Mouse (Mus musculus) midbrain, embryonic 11.5 days (tissue): Measurements from ENCODE around the gene Dhrs3. TPM values are rescaled to one million over a fixed set of nuclear protein-coding genes. Genes with fewer than 3 reads are reported as not detected.

Experiments
- ATAC-seq: fragments of 200-750 bp; cut with Nextera tagmentation; 2 replicates; pipeline ENCODE4 v1.8.0; 2017; ENCODE audit warnings: moderate TSS enrichment, moderate library complexity; ENCODE audit not compliant: low FRiP score
- DNase-seq: peaks from one replicate; pipeline ENCODE4 v3.0.0; 2015; ENCODE audit warnings: low spot score; ENCODE audit errors: missing footprints
- H3K27ac ChIP-seq: fragments of 300-500 bp; sonication (generic); 2 replicates; pipeline ENCODE4 v1.5.1; 2014; ENCODE audit warnings: low read depth, low read length
- H3K27me3 ChIP-seq: fragments of 300-500 bp; sonication (generic); 2 replicates; pipeline ENCODE4 v1.6.1; 2014; ENCODE audit warnings: mild to moderate bottlenecking, low read length, moderate library complexity, mixed read lengths; ENCODE audit not compliant: control insufficient read depth, insufficient read depth
- H3K36me3 ChIP-seq: fragments of 300-500 bp; sonication (generic); 2 replicates; pipeline ENCODE4 v1.6.1; 2014; ENCODE audit warnings: mild to moderate bottlenecking, low read length, moderate library complexity, mixed read lengths; ENCODE audit not compliant: control insufficient read depth, insufficient read depth
- H3K4me1 ChIP-seq: fragments of 300-500 bp; sonication (generic); 2 replicates; pipeline ENCODE4 v1.6.1; 2014; ENCODE audit warnings: low read length; ENCODE audit not compliant: control insufficient read depth, insufficient read depth
- H3K4me2 ChIP-seq: fragments of 300-500 bp; sonication (generic); 2 replicates; pipeline ENCODE4 v1.6.1; 2014; ENCODE audit warnings: mild to moderate bottlenecking, moderate library complexity
- H3K4me3 ChIP-seq: fragments of 300-500 bp; sonication (generic); 2 replicates; pipeline ENCODE4 v1.5.1; 2014; ENCODE audit warnings: low read depth, low read length
- H3K9ac ChIP-seq: fragments of 300-500 bp; sonication (generic); 2 replicates; pipeline ENCODE4 v1.6.1; 2014; ENCODE audit warnings: low read length
- H3K9me3 ChIP-seq: fragments of 300-500 bp; sonication (generic); 2 replicates; pipeline ENCODE4 v1.6.1; 2016; ENCODE audit warnings: low read length; ENCODE audit not compliant: control insufficient read depth
- WGBS: fragments of 180-500 bp; shearing (Covaris S2); extraction: QIAGEN DNeasy Blood & Tissue Kit; methylation state at CpG from one replicate; pipeline ENCODE4 v1.1.7; 2014; 5-methylcytosine and 5-hydroxymethylcytosine counted together
- polyA plus RNA-seq: library from polyadenylated mRNA; unstranded; fragments of >200 nt; fragmentation: Nextera tagmentation; extraction: Ambion mirVana; gene quantifications from 2 replicates; pipeline ENCODE4 v1.2.1, GENCODE M21; 2014

Dhrs3 gene
- polyA plus RNA-seq = 5.9 and 7.9 TPM in 2 replicates

DNA sequence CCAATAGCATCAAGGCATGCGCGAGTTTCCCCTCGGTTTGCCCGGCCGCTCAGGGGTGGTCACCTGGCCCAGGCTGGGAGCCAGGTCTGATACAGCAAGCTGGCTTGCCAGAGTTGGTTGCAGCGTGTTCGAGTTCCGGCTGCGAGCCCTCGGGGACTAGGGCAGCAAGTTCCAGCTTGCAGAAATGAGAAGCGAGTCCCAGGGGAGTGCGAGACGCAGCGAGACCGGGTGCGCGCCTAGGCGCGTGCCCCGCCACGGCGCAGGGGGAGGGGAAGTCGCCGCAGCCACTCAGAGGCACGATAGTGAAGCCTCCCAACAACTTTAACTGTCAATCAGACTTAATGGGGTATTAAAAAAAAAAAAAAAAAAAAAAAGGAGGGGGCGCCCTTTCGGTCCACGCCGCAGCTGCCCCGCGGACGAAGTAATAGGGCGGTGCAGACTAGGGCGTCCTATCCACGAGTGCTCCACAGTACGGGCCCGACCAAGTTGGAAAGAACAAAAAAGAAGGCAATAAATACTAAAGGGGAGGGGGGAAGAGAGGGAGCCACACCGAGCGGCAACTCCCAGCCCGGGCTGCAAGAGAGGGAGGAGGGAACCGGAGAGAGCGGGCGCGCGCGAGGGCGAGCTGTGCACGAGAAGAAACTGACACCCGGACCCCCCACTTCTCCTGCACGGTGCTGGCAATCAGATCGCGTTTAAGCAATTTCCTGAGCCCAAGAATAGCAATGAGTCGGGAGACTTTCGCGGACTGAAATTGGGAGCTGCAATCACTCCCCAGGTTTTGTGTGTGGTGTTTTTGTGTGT, at the start of gene Dhrs3:
Dhrs3 (plus strand) TSS at position 695 of the 804 bp plus-strand sequence.
- Histone ChIP-seq H3K27me3 (peaks cover 26% of the 10 kb centered on the region), H3K27ac (no peak within 1 kb of the TSS), H3K9ac (peak within 1 kb of the TSS; percentile 44), H3K36me3 (no peaks in the 10 kb centered on the region), H3K4me2 (peak within 1 kb of the TSS; percentile 78), H3K9me3 (no peaks in the 10 kb centered on the region), H3K4me3 (peak within 1 kb of the TSS; percentile 40), H3K4me1 (peaks cover 18% of the 10 kb centered on the region)
- ATAC-seq = peak; percentile 84
- DNase-seq = peak; percentile 97
- under 1% methylated on average over 54 of the region's 55 CpGs for WGBS

DNA sequence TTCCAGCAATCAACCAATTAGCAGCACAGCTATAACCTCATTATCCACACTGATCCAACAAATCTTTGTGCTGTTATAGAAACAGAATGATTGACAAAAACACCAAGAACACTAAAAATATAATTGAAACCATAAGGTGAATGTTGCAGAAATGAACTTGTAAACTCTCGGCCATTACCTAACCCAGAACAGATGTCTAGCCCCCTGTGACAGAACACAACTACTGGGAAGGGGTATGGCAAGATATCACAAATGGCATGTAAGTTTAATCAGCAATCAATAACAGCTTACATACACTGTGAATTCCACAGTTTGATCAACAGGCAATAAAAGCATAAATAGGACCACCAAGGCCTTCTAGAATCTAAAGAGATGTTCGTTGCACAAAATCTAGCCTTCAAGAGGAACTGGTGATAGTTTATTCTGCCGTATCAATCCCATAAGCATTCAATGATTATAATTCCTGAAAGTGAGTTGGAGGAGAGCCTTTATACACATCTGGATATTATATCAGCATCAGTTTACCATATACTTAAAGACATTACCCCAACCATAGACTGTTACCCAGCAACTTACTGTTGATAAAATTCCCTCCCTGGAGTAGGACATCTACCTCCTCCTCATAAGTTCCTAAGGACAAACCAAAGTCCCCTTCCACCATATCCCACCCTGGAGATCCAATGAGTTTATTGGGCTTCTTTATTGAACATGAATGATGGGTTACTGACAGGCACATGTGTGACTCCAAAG, 30.7 kb upstream of the Dhrs3 start:
- Histone ChIP-seq H3K4me1 (no peaks in the 10 kb centered on the region), H3K27ac (no peak overlapping the region), H3K4me2 (no peak overlapping the region), H3K9ac (no peak overlapping the region), H3K36me3 (no peaks in the 10 kb centered on the region), H3K27me3 (no peaks in the 10 kb centered on the region), H3K4me3 (no peak overlapping the region), H3K9me3 (no peaks in the 10 kb centered on the region)
- ATAC-seq (no peak), DNase-seq (no peak)
- 78% methylated on average over 3 of the region's 3 CpGs for WGBS

DNA sequence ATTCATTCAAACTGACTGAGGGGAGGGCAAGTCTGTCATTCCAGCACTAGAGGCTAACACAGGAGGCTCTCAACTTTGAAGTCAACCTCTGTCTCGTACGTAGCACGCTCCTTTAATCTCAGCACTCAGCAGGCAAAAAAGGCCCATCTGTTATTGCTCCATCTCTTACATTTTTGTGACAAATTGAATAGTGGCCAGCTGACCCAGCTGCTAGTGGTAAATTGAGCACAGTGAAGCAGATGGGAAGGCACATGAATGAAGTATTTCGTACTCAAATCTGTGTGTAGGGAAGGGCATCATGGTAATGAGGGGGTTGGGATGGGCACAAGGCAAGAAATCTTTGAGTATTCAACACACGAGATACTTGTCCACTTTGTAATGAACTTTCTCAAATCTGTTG, 24.7 kb upstream of the Dhrs3 start:
- WGBS = 79% methylated on average over 5 of the region's 5 CpGs

DNA sequence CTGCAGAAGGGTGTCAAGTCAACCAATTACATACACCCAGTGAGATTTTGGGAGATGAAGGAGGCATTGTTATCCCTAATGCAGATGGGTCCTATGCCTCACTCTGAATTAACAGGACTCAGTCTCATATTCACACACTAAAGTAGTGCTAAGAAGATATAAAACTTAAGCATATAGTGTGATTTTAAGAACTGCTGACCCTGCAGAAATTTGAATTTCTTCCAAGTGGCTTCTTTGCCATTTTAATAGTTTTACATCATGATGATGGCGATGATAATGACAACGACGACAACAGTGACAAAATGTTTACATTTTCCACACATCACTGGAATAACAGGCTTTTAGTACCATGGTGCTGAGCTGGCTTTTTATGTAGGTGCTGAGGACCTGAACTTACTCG, 24.0 kb upstream of the Dhrs3 start:
- no peaks in the 10 kb centered on the region for H3K36me3 ChIP-seq
- no peak overlapping the region for H3K9ac ChIP-seq
- H3K4me2 ChIP-seq = no peak overlapping the region
- no peaks in the 10 kb centered on the region for H3K9me3 ChIP-seq
- 87% methylated on average over 4 of the region's 4 CpGs for WGBS
- H3K27me3 ChIP-seq = no peaks in the 10 kb centered on the region
- no peaks in the 10 kb centered on the region for H3K4me1 ChIP-seq
- ATAC-seq (no peak), DNase-seq (no peak)
- no peak overlapping the region for H3K4me3 ChIP-seq
- no peak overlapping the region for H3K27ac ChIP-seq

More for the DNA sequence above, 24.7 kb upstream of the Dhrs3 start:
- H3K9ac ChIP-seq = no peak overlapping the region
- no peak overlapping the region for H3K27ac ChIP-seq
- ATAC-seq = no peak
- H3K9me3 ChIP-seq = no peaks in the 10 kb centered on the region
- no peak overlapping the region for H3K4me2 ChIP-seq
- H3K36me3 ChIP-seq = no peaks in the 10 kb centered on the region
- DNase-seq = no peak
- no peak overlapping the region for H3K4me3 ChIP-seq
- H3K27me3 ChIP-seq = no peaks in the 10 kb centered on the region
- no peaks in the 10 kb centered on the region for H3K4me1 ChIP-seq

DNA sequence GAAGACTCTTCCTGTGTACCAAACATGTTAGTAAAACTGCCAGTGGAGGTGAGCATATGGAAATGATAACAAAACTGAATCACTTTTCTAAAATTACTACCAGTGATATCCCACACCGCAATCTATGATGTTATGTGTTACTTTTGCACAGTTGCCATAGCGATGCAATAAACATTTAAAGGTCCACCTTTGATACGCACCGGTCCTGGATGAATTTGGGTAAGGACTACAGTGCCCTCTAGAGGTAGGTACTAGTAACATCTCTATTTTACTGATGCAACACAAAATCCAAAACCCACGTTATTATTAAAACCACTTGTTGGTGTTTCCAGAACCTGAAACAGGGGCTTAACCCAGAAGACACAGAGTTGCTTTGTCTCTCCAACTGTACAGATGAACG, 19.7 kb upstream of the Dhrs3 start:
- H3K4me3 ChIP-seq = no peak overlapping the region
- 46% methylated on average over 6 of the region's 6 CpGs for WGBS
- H3K9ac ChIP-seq = no peak overlapping the region
- DNase-seq (no peak), ATAC-seq (no peak)
- no peaks in the 10 kb centered on the region for H3K27me3 ChIP-seq
- no peaks in the 10 kb centered on the region for H3K9me3 ChIP-seq
- no peak overlapping the region for H3K4me2 ChIP-seq
- H3K36me3 ChIP-seq = no peaks in the 10 kb centered on the region
- no peak overlapping the region for H3K27ac ChIP-seq
- no peaks in the 10 kb centered on the region for H3K4me1 ChIP-seq

DNA sequence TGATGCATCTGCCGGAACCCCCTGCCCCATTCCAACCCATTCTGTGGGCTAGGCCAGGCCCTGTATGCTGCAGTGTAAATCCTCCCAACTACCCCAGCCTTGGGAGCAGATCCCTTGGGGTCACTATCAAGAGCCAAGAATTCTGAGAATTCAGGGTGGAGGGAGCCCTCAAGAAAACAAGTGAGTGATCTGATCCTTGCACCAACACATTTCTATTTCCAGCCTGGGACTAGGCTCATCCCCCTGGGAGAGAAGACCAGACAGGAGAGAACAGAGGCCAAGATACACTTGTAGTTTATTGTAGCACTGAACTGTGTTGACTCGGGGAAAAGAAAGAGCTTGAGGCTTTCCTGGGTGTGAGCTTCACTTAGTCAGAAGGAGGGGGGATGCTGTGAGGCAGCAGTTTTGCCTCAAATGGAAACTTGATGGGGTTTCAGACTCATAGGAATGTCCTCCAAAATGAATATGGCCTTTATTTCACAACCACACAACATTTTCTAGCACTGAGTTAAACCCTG, 17.0 kb upstream of the Dhrs3 start:
- 79% methylated on average over 2 of the region's 2 CpGs for WGBS
- no peak overlapping the region for H3K4me3 ChIP-seq
- no peak for ATAC-seq

DNA sequence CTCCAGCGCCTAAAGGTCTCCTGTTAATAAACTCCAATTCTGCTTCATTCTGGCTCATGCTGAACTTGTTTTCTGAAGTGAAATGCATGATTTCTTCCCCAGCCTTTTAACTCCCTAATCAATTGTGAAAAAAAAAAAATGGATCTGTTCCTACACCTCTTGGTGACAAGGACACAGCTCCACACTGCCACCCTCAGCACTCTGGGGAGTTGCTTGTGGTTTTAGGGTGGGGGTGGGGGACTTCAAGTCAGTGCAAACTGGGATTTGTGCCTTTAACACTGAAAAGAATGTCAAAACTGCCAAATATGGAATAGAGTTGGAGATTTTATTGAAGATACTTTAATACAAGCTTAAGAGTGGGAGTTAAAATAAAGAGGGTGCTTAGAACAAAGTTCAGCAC, 13.1 kb upstream of the Dhrs3 start:
- Histone ChIP-seq H3K27me3 (no peaks in the 10 kb centered on the region), H3K4me2 (no peak overlapping the region), H3K4me3 (no peak overlapping the region), H3K36me3 (no peaks in the 10 kb centered on the region), H3K27ac (no peak overlapping the region), H3K4me1 (no peaks in the 10 kb centered on the region), H3K9me3 (no peaks in the 10 kb centered on the region), H3K9ac (no peak overlapping the region)
- no peak for ATAC-seq
- DNase-seq = no peak
- 61% methylated on average over 1 of the region's 1 CpGs for WGBS

More for the DNA sequence above, 17.0 kb upstream of the Dhrs3 start:
- Histone ChIP-seq H3K4me1 (no peaks in the 10 kb centered on the region), H3K9ac (no peak overlapping the region), H3K36me3 (no peaks in the 10 kb centered on the region), H3K27me3 (no peaks in the 10 kb centered on the region), H3K9me3 (no peaks in the 10 kb centered on the region), H3K27ac (no peak overlapping the region), H3K4me2 (no peak overlapping the region)
- DNase-seq = no peak

DNA sequence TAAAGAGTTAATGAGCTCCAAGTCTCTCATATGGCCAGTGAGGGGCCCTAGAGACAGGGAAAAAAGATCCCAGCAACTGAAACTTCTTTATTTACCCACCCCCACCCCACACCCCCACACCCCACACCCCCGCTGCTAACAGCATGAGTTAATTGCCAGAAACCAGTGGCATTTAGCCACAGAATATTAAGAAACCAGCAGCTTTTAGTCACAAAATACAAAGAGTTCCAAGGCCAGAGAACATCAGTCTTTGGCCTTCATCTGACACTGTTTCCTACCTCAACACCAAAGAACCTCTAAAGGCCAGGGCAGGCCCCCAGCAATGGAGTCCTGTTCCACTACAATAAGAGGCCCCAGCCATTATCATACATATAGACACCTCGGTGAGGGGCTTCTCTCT, 11.3 kb upstream of the Dhrs3 start:
- WGBS = 77% methylated on average over 2 of the region's 2 CpGs
- Histone ChIP-seq H3K27ac (no peak overlapping the region), H3K4me3 (no peak overlapping the region), H3K9me3 (no peaks in the 10 kb centered on the region), H3K36me3 (no peaks in the 10 kb centered on the region), H3K4me2 (no peak overlapping the region), H3K9ac (no peak overlapping the region), H3K4me1 (no peaks in the 10 kb centered on the region), H3K27me3 (no peaks in the 10 kb centered on the region)
- no peak for ATAC-seq
- DNase-seq = peak; percentile 66

DNA sequence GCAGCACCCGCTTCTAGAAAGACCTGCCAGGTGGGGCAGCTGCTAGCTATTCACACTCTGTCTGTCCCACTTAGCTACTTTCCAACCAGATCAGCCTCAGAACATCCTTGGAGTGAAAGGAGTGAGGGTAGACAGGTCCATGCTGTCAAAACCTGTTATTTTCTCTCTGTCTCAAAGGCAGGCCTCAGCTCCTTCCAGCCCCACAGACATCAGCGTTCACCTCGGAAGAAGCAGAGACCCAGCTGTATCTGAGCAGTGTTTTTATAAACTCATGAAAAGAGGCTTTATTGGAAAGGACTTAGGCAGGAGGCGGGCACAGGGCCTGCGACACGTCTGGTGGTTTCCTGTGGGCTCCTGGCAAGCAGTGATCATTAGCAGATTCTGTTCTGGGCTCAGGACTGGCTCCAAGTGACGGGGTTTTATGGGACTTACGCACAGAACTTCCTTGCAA, 9.7 kb upstream of the Dhrs3 start:
- H3K9ac ChIP-seq = no peak overlapping the region
- no peaks in the 10 kb centered on the region for H3K27me3 ChIP-seq
- H3K36me3 ChIP-seq = no peaks in the 10 kb centered on the region
- peak; percentile 67 for DNase-seq
- H3K4me3 ChIP-seq = no peak overlapping the region
- 73% methylated on average over 8 of the region's 8 CpGs for WGBS
- no peaks in the 10 kb centered on the region for H3K4me1 ChIP-seq
- no peak for ATAC-seq
- H3K27ac ChIP-seq = no peak overlapping the region
- H3K9me3 ChIP-seq = no peaks in the 10 kb centered on the region
- no peak overlapping the region for H3K4me2 ChIP-seq
